Mouse (Mus musculus): ENCODE results near the gene Ripor3. TPM values are rescaled to one million over a fixed set of nuclear protein-coding genes. Genes with fewer than 3 reads are reported as not detected.

Gene Ripor3
- polyA plus RNA-seq, 1 experiment = 2.4 TPM

- no peak for TF ChIP-seq POLR2A (IDR thresholded peaks at IDR 0.05; ENCODE audit: insufficient read depth, low read length)
- H3K9me3 ChIP-seq (replicated peaks; ENCODE audit: control insufficient read depth, insufficient read depth, low read length, poor library complexity, severe bottlenecking) = no peaks in the 10 kb centered on the region
- no peak overlapping the region for H3K4me3 ChIP-seq (ENCODE audit: low read depth, low read length)
- H3K9ac ChIP-seq (ENCODE audit: low read depth, poor library complexity, severe bottlenecking) = no peak overlapping the region
- H3K27me3 ChIP-seq (ENCODE audit: control insufficient read depth, insufficient read depth, low read length, poor library complexity, severe bottlenecking) = no peaks in the 10 kb centered on the region; the same call in 1 of the 2 replicates
- no peak overlapping the region for H3K27ac ChIP-seq (ENCODE audit: insufficient read depth, low read length)
- H3K36me3 ChIP-seq (ENCODE audit: control insufficient read depth, insufficient read depth, low read length, poor library complexity, severe bottlenecking) = no peaks in the 10 kb centered on the region
- H3K4me1 ChIP-seq (ENCODE audit: control insufficient read depth, insufficient read depth, low read length) = no peaks in the 10 kb centered on the region
Measured at GRCm38 (mm10) chr2:168055910-168056665, 45.7 kb upstream of the Ripor3 start.

- TF ChIP-seq EP300 (IDR thresholded peaks at IDR 0.05; ENCODE audit: insufficient read depth, low read depth, low read length) = no peak
- no peak for TF ChIP-seq CTCF (IDR thresholded peaks at IDR 0.05; ENCODE audit: low read depth, low read length)
- no peak for TF ChIP-seq POLR2A (IDR thresholded peaks at IDR 0.05; ENCODE audit: insufficient read depth, low read length)
- no peaks in the 10 kb centered on the region for H3K36me3 ChIP-seq (ENCODE audit: control insufficient read depth, insufficient read depth, low read length, poor library complexity, severe bottlenecking)
- H3K9ac ChIP-seq (ENCODE audit: low read depth, poor library complexity, severe bottlenecking) = no peak overlapping the region
- peaks cover 5% of the 10 kb centered on the region for H3K27me3 ChIP-seq (ENCODE audit: control insufficient read depth, insufficient read depth, low read length, poor library complexity, severe bottlenecking)
- H3K27ac ChIP-seq (ENCODE audit: insufficient read depth, low read length) = no peak overlapping the region
- H3K4me1 ChIP-seq (ENCODE audit: control insufficient read depth, insufficient read depth, low read length) = no peaks in the 10 kb centered on the region
- H3K4me3 ChIP-seq (ENCODE audit: low read depth, low read length) = no peak overlapping the region
- no peaks in the 10 kb centered on the region for H3K9me3 ChIP-seq (replicated peaks; ENCODE audit: control insufficient read depth, insufficient read depth, low read length, poor library complexity, severe bottlenecking)
Measured at GRCm38 (mm10) chr2:168054142-168054541, 43.7 kb upstream of the Ripor3 start.

GRCm38 (mm10) chr2:168052689-168053088 is 42.3 kb upstream of the Ripor3 start:
- Histone ChIP-seq H3K4me1 (ENCODE audit: control insufficient read depth, insufficient read depth, low read length) (no peaks in the 10 kb centered on the region), H3K36me3 (ENCODE audit: control insufficient read depth, insufficient read depth, low read length, poor library complexity, severe bottlenecking) (no peaks in the 10 kb centered on the region), H3K4me3 (ENCODE audit: low read depth, low read length) (no peak overlapping the region), H3K27ac (ENCODE audit: insufficient read depth, low read length) (no peak overlapping the region), H3K27me3 (ENCODE audit: control insufficient read depth, insufficient read depth, low read length, poor library complexity, severe bottlenecking) (peaks cover 5% of the 10 kb centered on the region), H3K9ac (ENCODE audit: low read depth, poor library complexity, severe bottlenecking) (no peak overlapping the region), H3K9me3 (replicated peaks; ENCODE audit: control insufficient read depth, insufficient read depth, low read length, poor library complexity, severe bottlenecking) (no peaks in the 10 kb centered on the region)
- TF ChIP-seq CTCF (IDR thresholded peaks at IDR 0.05; ENCODE audit: low read depth, low read length) (peak; percentile 91), POLR2A (IDR thresholded peaks at IDR 0.05; ENCODE audit: insufficient read depth, low read length) (no peak), EP300 (IDR thresholded peaks at IDR 0.05; ENCODE audit: insufficient read depth, low read depth, low read length) (no peak)

- Histone ChIP-seq H3K4me1 (ENCODE audit: control insufficient read depth, insufficient read depth, low read length) (no peaks in the 10 kb centered on the region), H3K4me3 (ENCODE audit: low read depth, low read length) (no peak overlapping the region), H3K27me3 (ENCODE audit: control insufficient read depth, insufficient read depth, low read length, poor library complexity, severe bottlenecking) (peaks cover 5% of the 10 kb centered on the region), H3K9ac (ENCODE audit: low read depth, poor library complexity, severe bottlenecking) (no peak overlapping the region), H3K36me3 (ENCODE audit: control insufficient read depth, insufficient read depth, low read length, poor library complexity, severe bottlenecking) (no peaks in the 10 kb centered on the region), H3K27ac (ENCODE audit: insufficient read depth, low read length) (no peak overlapping the region), H3K9me3 (replicated peaks; ENCODE audit: control insufficient read depth, insufficient read depth, low read length, poor library complexity, severe bottlenecking) (no peaks in the 10 kb centered on the region)
- TF ChIP-seq POLR2A (IDR thresholded peaks at IDR 0.05; ENCODE audit: insufficient read depth, low read length) = no peak
Measured at GRCm38 (mm10) chr2:168052156-168052555, 41.7 kb upstream of the Ripor3 start.

GRCm38 (mm10) chr2:168050000-168050942 is 39.9 kb upstream of the Ripor3 start:
- Histone ChIP-seq H3K4me1 (ENCODE audit: control insufficient read depth, insufficient read depth, low read length) (no peaks in the 10 kb centered on the region), H3K4me3 (ENCODE audit: low read depth, low read length) (peak overlapping the region; percentile 67), H3K27me3 (ENCODE audit: control insufficient read depth, insufficient read depth, low read length, poor library complexity, severe bottlenecking) (peaks cover 5% of the 10 kb centered on the region), H3K9ac (ENCODE audit: low read depth, poor library complexity, severe bottlenecking) (peak overlapping the region; percentile 35), H3K27ac (ENCODE audit: insufficient read depth, low read length) (no peak overlapping the region), H3K9me3 (replicated peaks; ENCODE audit: control insufficient read depth, insufficient read depth, low read length, poor library complexity, severe bottlenecking) (no peaks in the 10 kb centered on the region), H3K36me3 (ENCODE audit: control insufficient read depth, insufficient read depth, low read length, poor library complexity, severe bottlenecking) (no peaks in the 10 kb centered on the region)
- TF ChIP-seq EP300 (IDR thresholded peaks at IDR 0.05; ENCODE audit: insufficient read depth, low read depth, low read length) = no peak
- TF ChIP-seq POLR2A (IDR thresholded peaks at IDR 0.05; ENCODE audit: insufficient read depth, low read length) = no peak
- no peak for TF ChIP-seq CTCF (IDR thresholded peaks at IDR 0.05; ENCODE audit: low read depth, low read length)
